Mouse (Mus musculus): ENCODE results near the gene Nhej1. TPM values are rescaled to one million over a fixed set of nuclear protein-coding genes. Genes with fewer than 3 reads are reported as not detected.

Gene Nhej1
- polyA plus RNA-seq, 2 experiments from 2014 or later = 5.4 to 6.3 TPM

DNA sequence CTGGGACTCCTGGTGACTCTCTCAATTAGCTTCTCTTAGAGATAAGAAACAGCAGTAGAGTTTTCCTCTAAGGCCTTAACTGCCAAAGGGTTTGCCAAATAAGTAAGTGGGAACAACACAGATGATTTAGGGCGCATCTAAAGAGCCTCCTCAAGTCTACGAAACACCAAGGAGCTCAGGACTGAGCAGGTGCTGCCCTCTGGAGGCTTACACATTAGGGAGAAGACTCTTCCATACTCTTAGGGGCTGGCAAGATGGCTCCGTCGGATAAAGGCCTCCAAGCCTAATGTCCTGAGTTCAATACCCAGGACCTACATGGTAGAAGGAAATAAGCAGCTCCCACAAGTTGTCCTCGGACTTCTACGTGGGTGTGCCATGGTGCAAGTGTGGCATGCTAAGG, 151.4 kb downstream of the Nhej1 start:
- no peak for ATAC-seq

- ATAC-seq = peak; percentile 77
Observed at GRCm38 (mm10) chr1:74971353-74972050, 153.5 kb downstream of the Nhej1 start.

GRCm38 (mm10) chr1:74967962-74968580, 156.9 kb downstream of the Nhej1 start:
- ATAC-seq = no peak

DNA sequence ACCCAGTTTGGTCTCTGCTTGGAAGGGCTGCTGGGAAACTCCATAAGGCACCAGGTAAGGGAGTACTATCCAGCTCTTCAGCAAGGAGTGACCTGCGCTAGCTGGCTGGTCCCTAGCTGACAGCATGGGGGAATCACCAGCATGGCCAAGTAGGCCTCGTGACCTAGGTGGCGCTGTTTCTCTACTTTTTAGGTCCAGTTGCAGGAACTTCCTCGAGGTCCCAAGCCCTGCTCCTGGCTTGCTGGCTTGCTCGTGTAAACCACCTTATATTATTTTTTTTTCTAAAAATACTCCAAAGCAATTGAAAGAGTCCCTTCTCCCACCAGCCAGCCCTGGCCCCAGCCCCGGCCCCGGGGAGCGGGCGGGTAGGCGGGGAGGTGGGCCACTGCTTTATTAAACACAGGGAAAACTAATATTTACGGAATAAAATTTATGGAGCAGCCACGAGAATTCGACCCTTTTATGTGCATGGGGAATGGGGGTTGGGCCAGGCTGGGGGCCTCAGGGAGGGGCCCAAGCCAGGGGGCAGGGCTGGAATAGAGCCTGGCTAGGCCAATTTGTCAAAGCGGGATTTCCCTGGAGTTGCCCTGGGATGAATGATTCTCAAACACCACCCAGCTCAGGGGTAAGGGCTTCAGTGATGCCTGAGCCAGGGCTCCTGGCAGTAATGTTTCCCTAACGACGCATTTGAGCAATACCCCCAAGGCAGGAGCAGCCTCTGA, 160.3 kb downstream of the Nhej1 start:
- ATAC-seq = no peak

DNA sequence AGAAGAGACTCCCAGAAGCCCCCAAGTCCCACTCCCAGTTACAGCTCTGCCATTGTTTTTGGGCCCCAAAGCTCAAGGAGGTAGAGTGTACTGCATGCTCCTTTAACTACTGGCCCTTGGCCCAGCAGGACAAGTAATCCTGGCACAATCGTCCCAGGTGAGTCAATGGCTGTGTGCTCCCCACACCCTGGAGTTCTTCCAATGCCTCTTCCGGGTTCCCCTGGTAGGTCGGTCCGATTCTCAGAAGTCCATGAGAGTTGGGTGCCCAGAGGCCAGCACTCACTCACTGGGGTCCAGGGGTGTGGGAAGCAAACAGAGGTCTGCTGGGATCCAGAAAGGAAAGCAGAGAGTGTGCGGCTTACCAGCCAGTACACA, 162.2 kb downstream of the Nhej1 start:
- no peak for ATAC-seq

- ATAC-seq = no peak
Observed at GRCm38 (mm10) chr1:74962126-74962852, 162.7 kb downstream of the Nhej1 start.

GRCm38 (mm10) chr1:74961722-74962121, 163.3 kb downstream of the Nhej1 start:
- no peak for ATAC-seq

DNA sequence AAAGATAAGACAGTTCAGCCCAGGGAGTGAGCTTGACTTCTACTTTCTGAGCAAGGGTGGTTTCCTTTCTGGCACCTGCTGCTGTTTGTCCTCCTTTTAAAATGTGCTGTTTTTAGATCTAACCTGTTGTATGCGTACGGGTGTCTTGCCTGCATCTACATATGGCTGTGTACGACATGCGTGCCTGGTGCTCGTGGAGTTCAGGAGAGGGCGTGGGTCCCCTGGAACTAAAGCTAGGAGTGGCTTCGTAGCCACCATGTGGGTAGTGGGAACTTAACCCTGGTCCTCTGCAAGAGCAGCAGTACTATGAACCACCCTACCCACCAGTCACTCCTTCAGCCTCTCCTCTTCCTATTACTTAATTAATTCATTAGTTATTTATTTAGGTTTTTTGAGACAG, 164.9 kb downstream of the Nhej1 start:
- ATAC-seq = no peak

DNA sequence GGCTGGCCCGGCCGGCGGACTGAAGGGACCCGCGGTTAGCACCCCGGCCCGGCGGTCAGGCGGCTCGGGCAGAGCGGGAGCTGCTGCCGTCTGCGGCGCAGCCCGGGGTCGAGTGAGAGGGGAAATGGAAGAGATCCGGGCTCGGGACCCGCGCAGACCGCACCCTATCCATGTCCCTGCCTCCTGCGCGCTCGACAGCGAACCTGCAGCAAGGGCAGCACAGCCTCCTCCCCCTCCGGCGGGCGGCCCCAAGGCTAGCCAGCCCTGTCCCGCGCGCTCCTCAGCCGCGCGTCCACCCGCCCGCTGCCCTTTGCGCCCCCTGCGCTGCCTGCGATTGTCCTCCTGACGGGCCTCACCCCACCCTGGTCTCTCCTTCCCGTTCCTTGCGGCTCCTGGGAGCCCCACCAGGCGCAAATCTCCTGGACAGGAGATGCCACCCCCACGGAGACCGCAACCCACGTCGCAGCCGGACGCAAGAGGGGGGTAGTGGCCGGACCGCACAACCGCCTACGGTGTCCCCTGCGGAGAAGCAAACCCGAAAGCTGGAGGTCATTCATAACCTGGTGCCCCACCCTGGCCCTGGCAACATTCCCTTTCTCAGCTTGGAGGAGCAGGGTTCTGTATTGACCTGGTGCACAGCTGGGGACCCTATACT, 173.3 kb downstream of the Nhej1 start, which contains the start of gene Ihh:
TSS of gene Ihh (minus strand) at position 117 of the 655 bp plus-strand sequence.
- no peak for ATAC-seq

DNA sequence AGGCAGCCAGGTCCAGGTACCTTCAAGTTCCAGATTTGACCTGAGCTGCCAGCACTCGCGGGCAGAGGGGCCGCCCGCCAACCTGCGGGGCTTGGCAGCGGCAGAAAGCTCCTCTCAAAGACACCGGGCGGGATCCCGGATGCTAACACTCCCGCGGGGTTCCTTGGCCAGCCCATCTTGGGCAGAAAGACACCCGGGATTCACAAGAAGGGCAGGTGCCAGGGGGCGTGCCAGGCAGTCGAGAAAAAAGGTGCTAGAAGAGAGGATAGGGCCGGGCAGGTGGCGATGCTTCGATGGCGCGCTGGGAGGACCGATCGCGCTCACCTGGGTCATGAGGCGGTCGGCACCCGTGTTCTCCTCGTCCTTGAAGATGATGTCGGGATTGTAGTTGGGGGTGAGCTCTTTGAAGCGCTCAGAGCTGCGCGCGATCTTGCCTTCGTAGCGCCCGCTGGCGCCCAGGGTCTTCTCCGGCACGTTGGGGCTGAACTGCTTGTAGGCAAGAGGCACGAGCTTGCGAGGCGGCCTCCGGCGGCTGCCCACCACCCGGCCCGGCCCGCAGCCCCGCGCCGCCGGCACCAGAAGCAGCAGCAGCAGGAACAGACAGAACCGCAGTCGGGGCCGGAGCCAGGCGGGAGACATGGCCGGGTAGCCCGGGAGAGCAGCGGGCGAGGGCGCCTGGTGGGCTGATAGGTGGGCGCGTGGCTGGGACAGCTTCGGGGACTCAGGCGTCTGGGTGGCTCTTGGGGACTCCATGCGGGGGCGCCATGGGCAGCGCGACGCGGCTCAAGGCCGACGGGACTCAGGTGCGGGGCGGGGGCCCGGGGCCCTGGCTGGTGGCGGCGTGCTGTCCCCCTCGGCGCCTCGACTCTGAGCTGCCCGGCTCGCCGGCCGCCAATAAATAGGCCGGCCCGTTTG, 174.2 kb downstream of the Nhej1 start:
- ATAC-seq = no peak

GRCm38 (mm10) chr1:74950066-74950465, 174.9 kb downstream of the Nhej1 start:
- ATAC-seq = no peak

DNA sequence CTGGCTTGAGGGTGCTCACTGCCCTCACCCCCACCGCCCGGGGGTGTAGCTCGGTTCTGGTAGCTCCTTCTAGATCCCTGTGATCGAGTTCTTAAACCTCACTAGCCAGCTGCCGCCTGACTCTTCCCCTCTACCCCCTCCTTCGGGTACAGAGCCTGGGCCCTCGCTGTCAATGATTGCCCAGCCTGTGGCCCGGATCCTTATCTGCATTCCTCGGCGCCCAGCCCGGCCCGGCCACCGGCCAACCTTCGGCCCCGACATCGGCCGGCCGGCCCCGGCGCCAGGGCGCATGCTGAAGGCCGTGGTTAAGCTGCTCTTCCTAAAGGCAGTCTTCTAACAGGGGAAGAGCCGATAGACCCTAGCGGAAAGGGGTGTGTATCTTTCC, 175.3 kb downstream of the Nhej1 start:
- ATAC-seq = no peak

- no peak for ATAC-seq
Observed at GRCm38 (mm10) chr1:74948784-74949665, 176.0 kb downstream of the Nhej1 start.

- no peak for ATAC-seq
Observed at GRCm38 (mm10) chr1:74947986-74948670, 176.9 kb downstream of the Nhej1 start.

DNA sequence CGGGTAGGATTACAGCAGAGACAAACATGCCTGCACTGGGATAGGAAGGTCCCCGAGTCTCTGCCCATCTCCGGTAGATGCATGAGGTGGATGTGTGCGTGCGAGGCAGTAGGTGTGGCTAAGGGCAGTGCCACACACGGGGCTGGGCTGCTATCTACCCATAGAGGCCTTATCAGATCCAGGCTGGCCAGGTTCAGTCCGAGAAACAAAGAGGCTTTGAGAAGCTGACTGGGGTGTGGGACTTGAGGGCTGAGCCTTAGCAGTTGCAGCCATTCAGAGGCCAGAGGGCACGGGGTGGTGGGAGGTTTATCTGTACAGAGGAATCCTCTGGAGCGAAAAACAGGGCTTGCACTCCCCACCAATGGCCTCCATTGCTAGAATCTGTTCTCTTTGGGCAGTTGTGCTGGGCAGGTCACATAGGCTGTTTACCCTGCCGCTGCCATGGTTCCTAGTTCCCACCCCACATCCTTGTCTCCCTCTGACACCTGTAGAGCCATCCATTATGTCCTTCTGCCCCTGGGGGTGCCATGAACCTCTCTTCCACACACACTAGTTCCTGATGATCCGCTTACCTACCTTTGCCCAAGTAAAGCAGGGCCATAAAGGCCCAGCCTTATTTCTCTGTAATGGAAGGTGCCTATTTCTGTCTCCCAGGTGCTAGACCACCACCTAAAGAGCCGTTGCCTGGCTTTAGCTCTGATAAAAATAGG, 183.2 kb downstream of the Nhej1 start:
- ATAC-seq = no peak

- ATAC-seq = no peak
Observed at GRCm38 (mm10) chr1:74939762-74940161, 185.2 kb downstream of the Nhej1 start.

DNA sequence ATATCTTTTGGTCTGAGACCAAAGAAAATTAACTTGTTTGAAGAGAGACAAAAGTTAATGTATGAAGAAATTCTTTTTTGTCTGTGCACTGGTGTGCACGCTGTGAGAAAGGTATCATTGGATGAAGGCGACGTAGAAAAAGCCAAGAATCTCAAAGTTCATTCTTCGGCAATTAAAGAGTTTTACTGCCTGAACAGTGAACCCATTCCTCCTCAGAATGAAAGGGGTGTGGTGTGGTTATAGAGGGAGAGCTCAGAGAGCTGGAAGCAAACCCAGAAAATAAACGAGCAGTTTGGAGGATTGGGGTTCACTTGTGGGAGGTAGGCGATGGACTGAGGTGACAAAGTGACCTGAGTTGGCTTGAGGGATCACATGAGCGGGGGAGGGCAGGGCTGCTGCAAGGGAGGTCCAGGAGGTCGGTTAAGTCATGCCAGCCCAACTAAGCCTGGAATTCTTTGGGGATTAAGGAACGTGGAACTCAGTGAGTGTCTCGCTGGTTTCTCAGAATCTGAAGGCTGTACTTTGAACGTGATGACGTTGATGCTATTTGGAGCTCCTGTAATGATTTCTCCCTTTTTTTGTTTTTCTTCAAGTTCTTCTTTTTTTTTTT, 188.7 kb downstream of the Nhej1 start:
- no peak for ATAC-seq

DNA sequence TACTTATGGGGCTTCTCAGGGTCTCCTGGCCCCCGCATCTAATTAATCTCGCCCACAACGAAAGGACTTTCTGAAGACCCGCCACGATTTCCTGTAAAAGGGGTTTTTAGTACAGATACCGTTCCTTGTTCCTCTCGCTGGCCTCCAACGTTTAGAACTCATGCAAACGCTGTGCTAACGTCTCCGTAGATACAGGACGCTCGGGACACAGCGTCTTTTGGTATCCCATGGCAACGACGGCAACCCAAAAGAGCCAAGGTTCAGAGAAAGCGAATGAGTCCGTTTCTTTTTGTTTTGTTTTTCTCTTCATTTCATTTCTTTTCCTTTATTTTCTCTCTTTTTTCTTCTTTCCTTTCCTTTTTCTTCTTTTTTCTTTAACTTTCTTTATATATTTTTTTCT, 189.6 kb downstream of the Nhej1 start, which contains the start of gene Cfap65:
TSS of gene Cfap65 (minus strand) at position 198 of the 400 bp plus-strand sequence.
- ATAC-seq = no peak
